Mouse (Mus musculus) kidney, postnatal 4 days (tissue): ENCODE data around the gene Spns3.
A peak's percentile ranks its signal among the peaks of the same experiment; 100 is the strongest.

Experiments used
- DNase-seq, 2 experiments: peaks; one replicate each; pipeline ENCODE4 v3.0.0; 2021; ENCODE audit warnings: mixed read lengths in 2 of 2

Spns3 gene

GRCm38 (mm10) chr11:72446311-72447105 is 103.8 kb downstream of the Spns3 start:
- peak; percentile 70 to 75 for DNase-seq
